Mouse (Mus musculus) liver, embryonic 11.5 days (tissue): ENCODE results near the gene Slc30a6. TPM values are rescaled to one million over a fixed set of nuclear protein-coding genes. Genes with fewer than 3 reads are reported as not detected.
"Not testable (repeated sequence)": the region's sequence is repeated elsewhere in the genome, so short reads cannot be mapped to it uniquely, and the experiment has no call there.

Experiments used
- ATAC-seq: fragments of 200-750 bp; cut with Nextera tagmentation; replicated peaks from 2 replicates; pipeline ENCODE4 v1.8.0; 2017; ENCODE audit warnings: moderate number of reproducible peaks, mild to moderate bottlenecking, moderate TSS enrichment, moderate library complexity; ENCODE audit not compliant: low FRiP score
- DNase-seq: peaks from one replicate; pipeline ENCODE4 v3.0.0-alpha.2; 2017; ENCODE audit warnings: low spot score
- H3K27ac ChIP-seq: fragments of 300-500 bp; sonication (generic); 2 replicates; pipeline ENCODE4 v1.5.1; 2014; ENCODE audit warnings: mild to moderate bottlenecking, low read depth, low read length, control low read depth
- H3K27me3 ChIP-seq: fragments of 300-500 bp; sonication (generic); replicated peaks from 2 replicates; pipeline ENCODE4 v1.6.1; 2014; ENCODE audit warnings: low read length, mixed read lengths; ENCODE audit not compliant: control insufficient read depth, insufficient read depth
- H3K36me3 ChIP-seq: fragments of 300-500 bp; sonication (generic); 2 replicates; pipeline ENCODE4 v1.6.1; 2014; ENCODE audit warnings: mild to moderate bottlenecking, low read length, moderate library complexity, mixed read lengths; ENCODE audit not compliant: control insufficient read depth, insufficient read depth
- H3K4me1 ChIP-seq: fragments of 300-500 bp; sonication (generic); replicated peaks from 2 replicates; pipeline ENCODE4 v1.6.1; 2014; ENCODE audit warnings: low read length, mixed read lengths; ENCODE audit not compliant: control insufficient read depth, insufficient read depth
- H3K4me2 ChIP-seq: fragments of 300-500 bp; sonication (generic); 2 replicates; pipeline ENCODE4 v1.6.1; 2014; ENCODE audit warnings: mild to moderate bottlenecking, control low read depth, moderate library complexity
- H3K4me3 ChIP-seq: fragments of 300-500 bp; sonication (generic); 2 replicates; pipeline ENCODE4 v1.5.1; 2014; ENCODE audit warnings: low read depth, low read length, control low read depth
- H3K9ac ChIP-seq: fragments of 300-500 bp; sonication (generic); 2 replicates; pipeline ENCODE4 v1.6.1; 2014; ENCODE audit warnings: low read depth, low read length, control low read depth
- H3K9me3 ChIP-seq: fragments of 300-500 bp; sonication (generic); 2 replicates; pipeline ENCODE4 v1.6.1; 2016; ENCODE audit warnings: low read length, inconsistent platforms, mixed read lengths; ENCODE audit not compliant: control insufficient read depth
- WGBS: fragments of 180-500 bp; shearing (Covaris S2); extraction: QIAGEN DNeasy Blood & Tissue Kit; methylation state at CpG from one replicate; pipeline ENCODE4 v1.1.7; 2014; 5-methylcytosine and 5-hydroxymethylcytosine counted together
- polyA plus RNA-seq: library from polyadenylated mRNA; unstranded; fragments of >200 nt; fragmentation: Nextera tagmentation; extraction: Ambion mirVana; gene quantifications from 2 replicates; pipeline ENCODE4 v1.2.1, GENCODE M21; 2014

The Slc30a6 gene
- polyA plus RNA-seq, 1 experiment from 2014 or later = 35.1 TPM

- Histone ChIP-seq H3K36me3 (no peaks in the 10 kb centered on the region), H3K4me2 (no peak overlapping the region), H3K27ac (no peak overlapping the region), H3K27me3 (no peaks in the 10 kb centered on the region), H3K9ac (no peak overlapping the region), H3K4me3 (no peak overlapping the region), H3K4me1 (no peaks in the 10 kb centered on the region), H3K9me3 (no peaks in the 10 kb centered on the region)
- DNase-seq (no peak), ATAC-seq (no peak)
- 86% methylated on average over 5 of the region's 5 CpGs for WGBS
Measured at GRCm38 (mm10) chr17:74456825-74457224, 61.4 kb downstream of the Slc30a6 start.

GRCm38 (mm10) chr17:74457972-74458677, 62.7 kb downstream of the Slc30a6 start:
- H3K27me3 ChIP-seq = no peaks in the 10 kb centered on the region
- ATAC-seq (no peak), DNase-seq (no peak)
- no peaks in the 10 kb centered on the region for H3K9me3 ChIP-seq
- 64% methylated on average over 10 of the region's 10 CpGs for WGBS
- no peak overlapping the region for H3K4me2 ChIP-seq
- H3K27ac ChIP-seq = no peak overlapping the region
- no peak overlapping the region for H3K4me3 ChIP-seq
- H3K36me3 ChIP-seq = no peaks in the 10 kb centered on the region
- H3K4me1 ChIP-seq = no peaks in the 10 kb centered on the region
- H3K9ac ChIP-seq = no peak overlapping the region

GRCm38 (mm10) chr17:74458711-74459408, 63.5 kb downstream of the Slc30a6 start, which contains the start of gene Nlrc4:
Gene Nlrc4, minus strand, starts transcription at chr17:74459142.
- no peak within 1 kb of the TSS for H3K4me3 ChIP-seq
- no peak for ATAC-seq
- no peaks in the 10 kb centered on the region for H3K4me1 ChIP-seq
- no peak within 1 kb of the TSS for H3K4me2 ChIP-seq
- 59% methylated on average over 8 of the region's 8 CpGs for WGBS
- no peak within 1 kb of the TSS for H3K27ac ChIP-seq
- DNase-seq = no peak
- no peaks in the 10 kb centered on the region for H3K36me3 ChIP-seq
- H3K27me3 ChIP-seq = no peaks in the 10 kb centered on the region
- H3K9ac ChIP-seq = no peak within 1 kb of the TSS
- no peaks in the 10 kb centered on the region for H3K9me3 ChIP-seq

DNA sequence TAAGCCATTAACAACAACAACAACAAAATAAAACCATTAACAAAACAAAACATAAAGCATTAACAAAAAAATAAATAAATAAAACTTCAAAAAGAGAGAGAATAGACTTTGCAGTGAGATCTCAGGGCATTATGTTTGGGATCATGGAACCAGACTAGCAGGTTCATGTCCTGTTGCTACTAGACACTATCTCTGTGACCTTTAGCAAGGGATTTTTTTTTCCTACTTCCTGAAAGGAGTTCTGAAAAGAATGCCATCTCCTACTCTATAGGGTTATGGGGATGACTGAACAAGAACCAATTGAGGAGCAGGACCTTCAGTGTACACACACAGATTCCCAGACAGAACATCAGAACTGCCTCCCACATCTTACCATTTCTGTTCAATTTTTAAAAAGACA, 68.1 kb downstream of the Slc30a6 start:
- Histone ChIP-seq H3K4me2 (no peak overlapping the region), H3K27me3 (no peaks in the 10 kb centered on the region), H3K27ac (no peak overlapping the region), H3K4me3 (no peak overlapping the region), H3K36me3 (no peaks in the 10 kb centered on the region), H3K9ac (no peak overlapping the region), H3K9me3 (no peaks in the 10 kb centered on the region), H3K4me1 (no peaks in the 10 kb centered on the region)
- no peak for ATAC-seq
- no peak for DNase-seq

DNA sequence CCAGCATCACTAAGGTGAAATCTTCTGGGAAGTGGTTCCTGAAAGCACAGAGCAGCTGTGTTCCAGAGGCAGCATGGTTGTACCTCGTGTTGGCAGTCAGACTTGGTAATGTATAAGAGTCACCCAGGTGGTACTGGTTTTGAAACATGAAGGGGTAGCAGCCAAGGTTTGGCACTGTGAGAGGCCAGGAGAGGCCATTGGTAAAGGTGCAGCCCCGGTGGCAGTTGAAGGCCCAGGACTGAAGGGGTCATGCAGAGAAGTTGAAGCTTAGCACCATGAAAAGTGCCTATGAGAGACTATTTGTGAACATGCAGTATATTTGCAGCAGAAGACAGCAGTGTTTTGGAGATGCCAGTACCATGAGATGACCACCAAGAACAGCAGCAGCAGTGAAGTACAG, 72.6 kb downstream of the Slc30a6 start:
- not testable (repeated sequence) for H3K4me2 ChIP-seq, H3K9me3 ChIP-seq, H3K4me3 ChIP-seq, H3K27ac ChIP-seq, H3K36me3 ChIP-seq, H3K27me3 ChIP-seq, H3K9ac ChIP-seq, DNase-seq, ATAC-seq, H3K4me1 ChIP-seq
- WGBS = 79% methylated on average over 2 of the region's 2 CpGs

- H3K9ac ChIP-seq, ATAC-seq, DNase-seq, H3K27me3 ChIP-seq, H3K36me3 ChIP-seq, H3K4me3 ChIP-seq, H3K27ac ChIP-seq, H3K9me3 ChIP-seq, H3K4me1 ChIP-seq, H3K4me2 ChIP-seq: not testable (repeated sequence)
- WGBS = 69% methylated on average over 6 of the region's 6 CpGs
Measured at GRCm38 (mm10) chr17:74470133-74470532, 74.7 kb downstream of the Slc30a6 start.

Other genes starting within 250 kb of the Slc30a6 start
- 127 and 139 TPM in 2 replicates for gene Memo1, start 100.1 kb upstream of the Slc30a6 start, polyA plus RNA-seq
- gene Dpy30, start 71.7 kb upstream of the Slc30a6 start, polyA plus RNA-seq = 264 and 272 TPM in 2 replicates
- gene Spast, start 56.6 kb upstream of the Slc30a6 start, polyA plus RNA-seq = 15.8 and 17.7 TPM in 2 replicates
- gene Nlrc4, start 63.5 kb downstream of the Slc30a6 start, polyA plus RNA-seq = 0.30 and 0.40 TPM in 2 replicates
- gene Yipf4, start 93.9 kb downstream of the Slc30a6 start, polyA plus RNA-seq = 46.3 and 51.7 TPM in 2 replicates
- 67.4 and 72.8 TPM in 2 replicates for gene Birc6, start 132.7 kb downstream of the Slc30a6 start, polyA plus RNA-seq